Comparison of ENCODE assay signal across 8 mouse cellular contexts in the genomic region with DNA sequence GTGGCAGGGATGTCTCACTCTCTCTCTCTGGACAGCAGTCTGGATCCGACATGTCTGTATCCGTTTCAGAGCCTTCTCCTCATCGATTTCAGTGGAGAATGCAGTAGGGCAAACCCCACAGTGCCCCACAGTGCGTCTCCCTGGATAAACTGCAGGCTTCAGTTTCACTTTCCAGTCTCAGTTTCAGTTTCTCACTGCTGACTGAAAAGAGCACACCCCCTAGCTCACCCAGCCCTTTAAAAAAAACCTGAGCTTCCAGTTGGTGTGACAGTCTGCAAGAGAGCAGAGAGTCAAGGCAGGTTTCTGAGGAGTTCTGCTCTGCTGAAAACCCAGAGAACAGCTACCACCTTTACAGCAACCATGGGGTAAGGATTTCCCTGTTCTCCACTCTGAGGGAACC. TPM values are rescaled to one million over a fixed set of nuclear protein-coding genes. Genes with fewer than 3 reads are reported as not detected.
DNase-seq lines count a peak whose midpoint lies in the region; ATAC-seq lines count a peak whose summit lies in the region.

A gene (minus strand): TSS at position 121 of the 400 bp plus-strand sequence.
A gene (plus strand): TSS at position 249 of the 400 bp plus-strand sequence.

- H3K27me3 ChIP-seq in limb, embryonic 12.5 days = peaks cover 3% of the 10 kb centered on the region; the same call in 1 of the 2 replicates
- H3K27me3 ChIP-seq in limb, embryonic 10.5 days (ENCODE audit: low read depth, poor library complexity, severe bottlenecking) = 0 out of 2 replicates have a peak, but pooled peaks cover 5% of the 10 kb centered on the region

- intact Hi-C loops in left cerebral cortex, postnatal 36 days (cut with DNase I) = no loop called here

- H3K4me1 ChIP-seq in limb, embryonic 12.5 days (replicated peaks) = no peaks in the 10 kb centered on the region
- H3K4me1 ChIP-seq in limb, embryonic 10.5 days = no peaks in the 10 kb centered on the region

- H3K36me3 ChIP-seq in limb, embryonic 12.5 days = no peaks in the 10 kb centered on the region
- no peaks in the 10 kb centered on the region for H3K36me3 ChIP-seq in limb, embryonic 10.5 days

- no peak for ATAC-seq in limb, embryonic 12.5 days (ENCODE audit: insufficient number of reproducible peaks, insufficient read depth, low FRiP score, low TSS enrichment, low read depth)
- peak; percentile 83 for ATAC-seq in common myeloid progenitor, adult 5-6 weeks (replicated peaks; ENCODE audit: low read depth, poor library complexity, severe bottlenecking)

- no peak within 1 kb of the TSS for H3K27ac ChIP-seq in limb, embryonic 12.5 days
- no peak within 1 kb of the TSS for H3K27ac ChIP-seq in limb, embryonic 10.5 days

- no peak within 1 kb of the TSS for H3K9ac ChIP-seq in limb, embryonic 12.5 days (replicated peaks)

- H3K4me2 ChIP-seq in limb, embryonic 12.5 days = 0 out of 2 replicates have a peak within 1 kb of the TSS, but pooled peaks have one; percentile 2

- H3K4me3 ChIP-seq in limb, embryonic 12.5 days (replicated peaks) = no peak within 1 kb of the TSS
- no peak within 1 kb of the TSS for H3K4me3 ChIP-seq in limb, embryonic 10.5 days

- no peak for DNase-seq in limb, embryonic 10.5 days (ENCODE audit: low spot score)
- DNase-seq in kidney, postnatal 36 days = peak; percentile 38 to 44
- DNase-seq in natural killer cell, adult 2 months (ENCODE audit: low spot score in 2 of 2) = peak; percentile 36 to 46
- no peak for DNase-seq in urinary bladder, adult 2 months (ENCODE audit: low spot score)
- no peak for DNase-seq in left cerebral cortex, postnatal 36 days (ENCODE audit: low spot score in 2 of 2)
- DNase-seq in cerebellum, adult 11 months = no peak

- 50% methylated on average over 4 of the region's 4 CpGs for WGBS in limb, embryonic 12.5 days
- WGBS in limb, embryonic 10.5 days = 56% methylated on average over 4 of the region's 4 CpGs

- no peaks in the 10 kb centered on the region for H3K9me3 ChIP-seq in limb, embryonic 12.5 days
- H3K9me3 ChIP-seq in limb, embryonic 10.5 days (replicated peaks) = no peaks in the 10 kb centered on the region

RNA-seq across cellular contexts. Expression of the first gene that starts in this region (rescaled TPM):
- polyA plus RNA-seq in limb, embryonic 12.5 days (2016; fragmentation: Nextera tagmentation; extraction: Ambion mirVana) = 0.14 and 0.18 TPM in 2 replicates
- polyA plus RNA-seq in limb, embryonic 10.5 days (2016; fragmentation: Nextera tagmentation; extraction: Ambion mirVana) = not detected in 2 replicates
- total RNA-seq in common myeloid progenitor, adult 5-6 weeks (2017) = 1.6 TPM in 1 of 2 replicates, not detected in the other
- 0.37 and 0.38 TPM in 2 replicates for polyA plus RNA-seq in urinary bladder, adult 2 months (2012; rRNA removed)
- total RNA-seq in left cerebral cortex, postnatal 36 days (2021) = under 1 TPM; 0.27 to 0.43 TPM

RNA-seq across cellular contexts. Expression of the second gene that starts in this region (rescaled TPM):
- 0.39 and 0.60 TPM in 2 replicates for polyA plus RNA-seq in limb, embryonic 12.5 days (2016; fragmentation: Nextera tagmentation; extraction: Ambion mirVana)
- polyA plus RNA-seq in limb, embryonic 10.5 days (2016; fragmentation: Nextera tagmentation; extraction: Ambion mirVana) = not detected in 2 replicates
- 0.15 and 1.7 TPM in 2 replicates for total RNA-seq in common myeloid progenitor, adult 5-6 weeks (2017)
- 8.7 and 9.9 TPM in 2 replicates for polyA plus RNA-seq in urinary bladder, adult 2 months (2012; rRNA removed)
- total RNA-seq in left cerebral cortex, postnatal 36 days (2021) = 1 to 10 TPM in 1 of 2 experiments, under 1 TPM in 1; 0.72 to 1.3 TPM

Comparison
In these comparisons a context has a peak if more than half of its experiments do, and no peak if none do; other contexts are left out.
1. DNase-seq: peak in kidney, postnatal 36 days (2 of 2) and natural killer cell, adult 2 months (2 of 2); none in limb, embryonic 10.5 days (single experiment), urinary bladder, adult 2 months (single experiment), left cerebral cortex, postnatal 36 days (0 of 2) and cerebellum, adult 11 months (single experiment).